Mouse (Mus musculus): ENCODE measurements at regions not wholly inside any gene's neighbourhood (a gene's known extent, or its start where the extent isn't known, plus 50 kb on each side); places are given as distances from the start of the nearest gene placed in this dataset.

DNA sequence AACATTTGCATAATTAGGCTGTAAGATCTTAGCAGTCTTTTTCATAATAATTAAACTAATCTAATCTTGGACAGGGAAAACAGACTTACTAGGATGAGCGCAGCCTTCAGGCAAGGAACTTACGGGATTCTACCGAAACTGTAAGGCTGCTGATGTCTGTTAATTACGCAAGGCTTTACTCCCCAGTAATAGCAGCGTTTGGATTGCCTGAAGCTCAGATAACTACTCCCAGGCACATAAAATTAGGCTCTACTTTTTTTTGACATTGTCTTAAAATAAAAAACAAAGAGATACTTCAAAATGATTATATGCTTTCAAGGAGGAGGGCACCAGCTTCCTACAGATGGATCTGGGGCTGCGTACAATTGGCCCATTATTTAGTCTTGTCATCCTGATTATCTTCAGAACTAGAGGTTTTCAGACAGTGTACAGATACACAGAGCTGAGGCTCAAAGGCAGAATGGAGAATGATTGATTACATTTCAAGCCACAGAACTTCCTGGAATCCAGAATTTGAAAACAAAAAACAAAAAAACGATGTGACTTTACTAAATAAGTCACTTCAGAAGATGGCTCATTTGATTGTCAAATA, 220.1 kb upstream of the Tbc1d2b start:
- no peak for TF ChIP-seq CTCF (IDR thresholded peaks at IDR 0.05; ENCODE audit: low read depth)
- no peak for TF ChIP-seq EP300 (IDR thresholded peaks at IDR 0.05; ENCODE audit: low read depth)
